In genomic region chr4:100865962-100866703, GRCm38 (mm10) we compare ENCODE assay signal across 11 mouse cellular contexts.
DNase-seq lines count a peak whose midpoint lies in the region; ATAC-seq lines count a peak whose summit lies in the region.
"Had no signal": no experiment of that assay in that cellular context is flagged by ENCODE, and none has a peak within 500 bp of the region (broad histone marks: within the 10 kb centered on the region; RNA-seq: fewer than 3 reads in every experiment).

No protein-coding gene starts in this region.

- H3K36me3 ChIP-seq in neural tube, embryonic 12.5 days, result no peaks in the 10 kb centered on the region
- H3K36me3 ChIP-seq in hindbrain, embryonic 11.5 days (ENCODE audit: control insufficient read depth, insufficient read depth, low read length), result no peaks in the 10 kb centered on the region
- 0 out of 2 replicates have a peak, but pooled peaks cover 2% of the 10 kb centered on the region for H3K36me3 ChIP-seq in midbrain, embryonic 11.5 days (ENCODE audit: control insufficient read depth, insufficient read depth, low read length)
- H3K36me3 ChIP-seq: liver, embryonic 12.5 days had no signal

- no peak overlapping the region for H3K27ac ChIP-seq in neural tube, embryonic 12.5 days
- H3K27ac ChIP-seq in hindbrain, embryonic 11.5 days (ENCODE audit: low read depth, low read length), result peak overlapping the region; percentile 30; the same call in 1 of the 2 replicates
- H3K27ac ChIP-seq in midbrain, embryonic 11.5 days (ENCODE audit: low read depth, low read length), result no peak overlapping the region; the same call in 1 of the 2 replicates
- H3K27ac ChIP-seq: liver, embryonic 12.5 days had no signal

- peaks cover 32% of the 10 kb centered on the region for H3K4me1 ChIP-seq in neural tube, embryonic 12.5 days
- peaks cover 6% of the 10 kb centered on the region for H3K4me1 ChIP-seq in hindbrain, embryonic 11.5 days (replicated peaks; ENCODE audit: control insufficient read depth, insufficient read depth, low read length)
- peaks cover 44% of the 10 kb centered on the region for H3K4me1 ChIP-seq in midbrain, embryonic 11.5 days (ENCODE audit: control insufficient read depth, insufficient read depth, low read length)

- H3K9me3 ChIP-seq in neural tube, embryonic 12.5 days, result no peaks in the 10 kb centered on the region
- H3K9me3 ChIP-seq in hindbrain, embryonic 11.5 days (ENCODE audit: control insufficient read depth, low read length), result no peaks in the 10 kb centered on the region
- no peaks in the 10 kb centered on the region for H3K9me3 ChIP-seq in midbrain, embryonic 11.5 days (ENCODE audit: control insufficient read depth, low read length)
- H3K9me3 ChIP-seq: liver, embryonic 12.5 days had no signal

- H3K27me3 ChIP-seq in neural tube, embryonic 12.5 days (replicated peaks), result no peaks in the 10 kb centered on the region
- H3K27me3 ChIP-seq in hindbrain, embryonic 11.5 days (ENCODE audit: control insufficient read depth, insufficient read depth, low read length), result no peaks in the 10 kb centered on the region
- no peaks in the 10 kb centered on the region for H3K27me3 ChIP-seq in midbrain, embryonic 11.5 days (ENCODE audit: control insufficient read depth, insufficient read depth, low read length)
- H3K27me3 ChIP-seq: liver, embryonic 12.5 days had no signal

- 35% methylated on average over 12 of the region's 12 CpGs for WGBS in neural tube, embryonic 12.5 days
- WGBS in hindbrain, embryonic 11.5 days, result 42% methylated on average over 12 of the region's 12 CpGs
- 16% methylated on average over 12 of the region's 12 CpGs for WGBS in midbrain, embryonic 11.5 days

- no peak for DNase-seq in neural tube, embryonic 10.5 days (ENCODE audit: extremely low spot score, low spot score)
- no peak for DNase-seq in hindbrain, embryonic 11.5 days (ENCODE audit: low spot score)
- peak; percentile 94 for DNase-seq in midbrain, embryonic 11.5 days (ENCODE audit: low spot score, missing footprints)
- DNase-seq in spleen, postnatal 14 days (ENCODE audit: low spot score in 2 of 2), result no peak
- DNase-seq in ovary, postnatal 36 days (ENCODE audit: low spot score), result no peak
- no peak for DNase-seq in lung, postnatal 10 days
- DNase-seq: cerebellum, adult 11-12 months; thymus, postnatal 36 days had no signal

- 0 out of 2 replicates have a peak, but pooled peaks have one; percentile 42 for ATAC-seq in neural tube, embryonic 12.5 days (ENCODE audit: low FRiP score, low read depth)
- ATAC-seq in hindbrain, embryonic 11.5 days (ENCODE audit: low FRiP score), result no peak
- peak; percentile 56; the same call in 1 of the 2 replicates for ATAC-seq in midbrain, embryonic 11.5 days (ENCODE audit: low FRiP score)
- ATAC-seq: liver, embryonic 12.5 days had no signal

- no peak overlapping the region for H3K4me3 ChIP-seq in neural tube, embryonic 12.5 days
- no peak overlapping the region for H3K4me3 ChIP-seq in hindbrain, embryonic 11.5 days (ENCODE audit: low read depth, low read length)
- H3K4me3 ChIP-seq in midbrain, embryonic 11.5 days (ENCODE audit: low read depth, low read length), result no peak overlapping the region
- H3K4me3 ChIP-seq: liver, embryonic 12.5 days had no signal

- no peak overlapping the region for H3K9ac ChIP-seq in neural tube, embryonic 12.5 days
- no peak overlapping the region for H3K9ac ChIP-seq in hindbrain, embryonic 11.5 days (ENCODE audit: low read depth, low read length)
- no peak overlapping the region for H3K9ac ChIP-seq in midbrain, embryonic 11.5 days (ENCODE audit: low read length)
- H3K9ac ChIP-seq: liver, embryonic 12.5 days had no signal

- H3K4me2 ChIP-seq in neural tube, embryonic 12.5 days (replicated peaks), result peak overlapping the region; percentile 28; the same call in 1 of the 2 replicates
- no peak overlapping the region for H3K4me2 ChIP-seq in hindbrain, embryonic 11.5 days (replicated peaks; ENCODE audit: low read depth, low read length)
- peak overlapping the region; percentile 1; the same call in 1 of the 2 replicates for H3K4me2 ChIP-seq in midbrain, embryonic 11.5 days
- H3K4me2 ChIP-seq: heart, embryonic 11.5 days; liver, embryonic 12.5 days had no signal
